Mouse (Mus musculus): ENCODE measurements around the gene Ccdc148.
A peak's percentile ranks its signal among the peaks of the same experiment; 100 is the strongest.

Gene Ccdc148

GRCm38 (mm10) chr2:59178191-59178590 lies 17.7 kb upstream of the Ccdc148 start:
- DNase-seq = no peak

GRCm38 (mm10) chr2:59175926-59176325 lies 15.4 kb upstream of the Ccdc148 start:
- DNase-seq = no peak

- DNase-seq = peak; percentile 77
These were observed 11.1 kb upstream of the Ccdc148 start for GRCm38 (mm10) chr2:59171533-59171932.

GRCm38 (mm10) chr2:59170593-59170992 lies 10.1 kb upstream of the Ccdc148 start:
- no peak for DNase-seq

GRCm38 (mm10) chr2:59170208-59170589 lies 9.7 kb upstream of the Ccdc148 start:
- DNase-seq = peak; percentile 74

- DNase-seq = no peak
These were observed 9.2 kb upstream of the Ccdc148 start for GRCm38 (mm10) chr2:59169572-59170207.

- DNase-seq = peak; percentile 15
These were observed 7.3 kb upstream of the Ccdc148 start for GRCm38 (mm10) chr2:59167830-59168229.

GRCm38 (mm10) chr2:59166976-59167375 lies 6.5 kb upstream of the Ccdc148 start:
- no peak for DNase-seq

- no peak for DNase-seq
These were observed 1.8 kb upstream of the Ccdc148 start for GRCm38 (mm10) chr2:59162285-59162600.

GRCm38 (mm10) chr2:59161441-59162284 lies 1.2 kb upstream of the Ccdc148 start:
- peak; percentile 72 for DNase-seq

GRCm38 (mm10) chr2:59161021-59161440 lies 548 bp upstream of the Ccdc148 start:
- DNase-seq = peak; percentile 15

- DNase-seq = peak; percentile 34
These were observed 400 bp downstream of the Ccdc148 start for GRCm38 (mm10) chr2:59159961-59160604.

- no peak for DNase-seq
These were observed 2.4 kb downstream of the Ccdc148 start for GRCm38 (mm10) chr2:59158117-59158516.

- DNase-seq = no peak
These were observed 5.1 kb downstream of the Ccdc148 start for GRCm38 (mm10) chr2:59155428-59155827.

GRCm38 (mm10) chr2:59131044-59131443 lies 29.4 kb downstream of the Ccdc148 start:
- no peak for DNase-seq

GRCm38 (mm10) chr2:59129821-59130220 lies 30.7 kb downstream of the Ccdc148 start:
- DNase-seq = no peak

- DNase-seq = no peak
These were observed 31.5 kb downstream of the Ccdc148 start for GRCm38 (mm10) chr2:59129023-59129422.

- no peak for DNase-seq
These were observed 104.8 kb downstream of the Ccdc148 start for GRCm38 (mm10) chr2:59055615-59056145.

- no peak for DNase-seq
These were observed 106.1 kb downstream of the Ccdc148 start for GRCm38 (mm10) chr2:59054339-59054738.

- DNase-seq = no peak
These were observed 106.9 kb downstream of the Ccdc148 start for GRCm38 (mm10) chr2:59053461-59054039.

GRCm38 (mm10) chr2:59050245-59050824 lies 110.1 kb downstream of the Ccdc148 start:
- no peak for DNase-seq

GRCm38 (mm10) chr2:59049686-59050085 lies 110.8 kb downstream of the Ccdc148 start:
- DNase-seq = no peak

Measured in lung, postnatal 36 days (tissue).